Mouse (Mus musculus) embryonic facial prominence, embryonic 12.5 days (tissue): ENCODE measurements around the gene Ppp4r1. TPM values are rescaled to one million over a fixed set of nuclear protein-coding genes. Genes with fewer than 3 reads are reported as not detected.
A peak's percentile ranks its signal among the peaks of the same experiment; 100 is the strongest.

Experiments used
- ATAC-seq: fragments of 200-750 bp; cut with Nextera tagmentation; 2 replicates; pipeline ENCODE4 v1.8.0; 2017; ENCODE audit not compliant: insufficient number of reproducible peaks, insufficient read depth, low FRiP score, low TSS enrichment
- H3K27ac ChIP-seq: fragments of 300-500 bp; sonication (generic); 2 replicates; pipeline ENCODE4 v1.5.1; 2016; ENCODE audit warnings: mild to moderate bottlenecking
- H3K27me3 ChIP-seq: fragments of 300-500 bp; sonication (generic); 2 replicates; pipeline ENCODE4 v1.6.1; 2016; ENCODE audit warnings: mild to moderate bottlenecking, moderate library complexity
- H3K36me3 ChIP-seq: fragments of 300-500 bp; sonication (generic); 2 replicates; pipeline ENCODE4 v1.6.1; 2016; ENCODE audit warnings: mild to moderate bottlenecking
- H3K4me1 ChIP-seq: fragments of 300-500 bp; sonication (generic); 2 replicates; pipeline ENCODE4 v1.6.1; 2016
- H3K4me2 ChIP-seq: fragments of 300-500 bp; sonication (generic); replicated peaks from 2 replicates; pipeline ENCODE4 v1.6.1; 2016; ENCODE audit warnings: mild to moderate bottlenecking, moderate library complexity
- H3K4me3 ChIP-seq: fragments of 300-500 bp; sonication (generic); 2 replicates; pipeline ENCODE4 v1.5.1; 2016; ENCODE audit warnings: mild to moderate bottlenecking
- H3K9ac ChIP-seq: fragments of 300-500 bp; sonication (generic); 2 replicates; pipeline ENCODE4 v1.6.1; 2016; ENCODE audit warnings: mild to moderate bottlenecking, moderate library complexity
- H3K9me3 ChIP-seq: fragments of 300-500 bp; sonication (generic); 2 replicates; pipeline ENCODE4 v1.6.1; 2016; ENCODE audit warnings: mild to moderate bottlenecking, moderate library complexity
- WGBS: fragments of 180-500 bp; shearing (Covaris S2); methylation state at CpG from one replicate; pipeline ENCODE4 v1.1.7; 2016; 5-methylcytosine and 5-hydroxymethylcytosine counted together
- polyA plus RNA-seq: library from polyadenylated mRNA; unstranded; fragments of >200 nt; fragmentation: Nextera tagmentation; extraction: Ambion mirVana; gene quantifications from 2 replicates; pipeline ENCODE4 v1.2.1, GENCODE M21; 2016

The Ppp4r1 gene
- polyA plus RNA-seq, 1 experiment from 2014 or later = 54.5 TPM

GRCm38 (mm10) chr17:65748997-65749396 is 33.4 kb upstream of the Ppp4r1 start:
- 86% methylated on average over 6 of the region's 6 CpGs for WGBS
- Histone ChIP-seq H3K9me3 (0 out of 2 replicates have a peak, but pooled peaks cover 3% of the 10 kb centered on the region), H3K27ac (no peak overlapping the region), H3K36me3 (peaks cover 8% of the 10 kb centered on the region), H3K4me3 (no peak overlapping the region), H3K9ac (no peak overlapping the region), H3K4me1 (no peaks in the 10 kb centered on the region), H3K27me3 (no peaks in the 10 kb centered on the region), H3K4me2 (no peak overlapping the region)
- ATAC-seq = no peak

GRCm38 (mm10) chr17:65749803-65750202 is 32.6 kb upstream of the Ppp4r1 start:
- no peak for ATAC-seq
- H3K36me3 ChIP-seq = peaks cover 8% of the 10 kb centered on the region
- H3K4me3 ChIP-seq = no peak overlapping the region
- 0 out of 2 replicates have a peak, but pooled peaks cover 3% of the 10 kb centered on the region for H3K9me3 ChIP-seq
- H3K27me3 ChIP-seq = no peaks in the 10 kb centered on the region
- no peaks in the 10 kb centered on the region for H3K4me1 ChIP-seq
- 92% methylated on average over 7 of the region's 7 CpGs for WGBS
- no peak overlapping the region for H3K27ac ChIP-seq
- no peak overlapping the region for H3K9ac ChIP-seq
- H3K4me2 ChIP-seq = no peak overlapping the region

- no peak overlapping the region for H3K4me3 ChIP-seq
- no peak for ATAC-seq
- H3K27ac ChIP-seq = no peak overlapping the region
- H3K4me2 ChIP-seq = no peak overlapping the region
- H3K36me3 ChIP-seq = peaks cover 6% of the 10 kb centered on the region
- H3K9ac ChIP-seq = no peak overlapping the region
- no peaks in the 10 kb centered on the region for H3K27me3 ChIP-seq
- 0 out of 2 replicates have a peak, but pooled peaks cover 3% of the 10 kb centered on the region for H3K9me3 ChIP-seq
- H3K4me1 ChIP-seq = no peaks in the 10 kb centered on the region
Measured at GRCm38 (mm10) chr17:65750301-65750700, 32.1 kb upstream of the Ppp4r1 start.

GRCm38 (mm10) chr17:65753130-65753529 is 29.2 kb upstream of the Ppp4r1 start:
- Histone ChIP-seq H3K4me2 (no peak overlapping the region), H3K4me1 (no peaks in the 10 kb centered on the region), H3K9me3 (0 out of 2 replicates have a peak, but pooled peaks cover 3% of the 10 kb centered on the region), H3K27ac (no peak overlapping the region), H3K4me3 (no peak overlapping the region), H3K9ac (no peak overlapping the region), H3K36me3 (peaks cover 6% of the 10 kb centered on the region; the same call in 1 of the 2 replicates), H3K27me3 (no peaks in the 10 kb centered on the region)
- WGBS = 97% methylated on average over 6 of the region's 6 CpGs
- ATAC-seq = no peak

- 94% methylated on average over 3 of the region's 3 CpGs for WGBS
- Histone ChIP-seq H3K9me3 (no peaks in the 10 kb centered on the region), H3K4me3 (no peak overlapping the region), H3K9ac (no peak overlapping the region), H3K27me3 (no peaks in the 10 kb centered on the region), H3K4me1 (no peaks in the 10 kb centered on the region), H3K4me2 (no peak overlapping the region), H3K36me3 (peaks cover 6% of the 10 kb centered on the region; the same call in 1 of the 2 replicates), H3K27ac (no peak overlapping the region)
- ATAC-seq = no peak
Measured at GRCm38 (mm10) chr17:65755857-65756256, 26.5 kb upstream of the Ppp4r1 start.

- Histone ChIP-seq H3K4me2 (no peak overlapping the region), H3K36me3 (peaks cover 6% of the 10 kb centered on the region; the same call in 1 of the 2 replicates), H3K9me3 (no peaks in the 10 kb centered on the region), H3K4me1 (no peaks in the 10 kb centered on the region), H3K27ac (no peak overlapping the region), H3K9ac (no peak overlapping the region), H3K4me3 (no peak overlapping the region), H3K27me3 (no peaks in the 10 kb centered on the region)
- 72% methylated on average over 6 of the region's 6 CpGs for WGBS
- no peak for ATAC-seq
Measured at GRCm38 (mm10) chr17:65757150-65757549, 25.2 kb upstream of the Ppp4r1 start.

GRCm38 (mm10) chr17:65763221-65763620 is 19.2 kb upstream of the Ppp4r1 start:
- H3K36me3 ChIP-seq = no peaks in the 10 kb centered on the region
- H3K9me3 ChIP-seq = no peaks in the 10 kb centered on the region
- no peak overlapping the region for H3K4me3 ChIP-seq
- 95% methylated on average over 14 of the region's 14 CpGs for WGBS
- H3K4me2 ChIP-seq = no peak overlapping the region
- H3K9ac ChIP-seq = no peak overlapping the region
- H3K27me3 ChIP-seq = no peaks in the 10 kb centered on the region
- peaks cover under 1% of the 10 kb centered on the region; the same call in 1 of the 2 replicates for H3K4me1 ChIP-seq
- no peak for ATAC-seq
- H3K27ac ChIP-seq = no peak overlapping the region

- Histone ChIP-seq H3K36me3 (no peaks in the 10 kb centered on the region), H3K4me2 (no peak overlapping the region), H3K4me1 (peaks cover 35% of the 10 kb centered on the region), H3K4me3 (no peak overlapping the region), H3K27me3 (no peaks in the 10 kb centered on the region), H3K27ac (no peak overlapping the region), H3K9ac (no peak overlapping the region), H3K9me3 (no peaks in the 10 kb centered on the region)
- WGBS = 75% methylated on average over 5 of the region's 5 CpGs
- ATAC-seq = no peak
Measured at GRCm38 (mm10) chr17:65768486-65768885, 13.9 kb upstream of the Ppp4r1 start.

- H3K27me3 ChIP-seq = no peaks in the 10 kb centered on the region
- H3K36me3 ChIP-seq = no peaks in the 10 kb centered on the region
- no peak for ATAC-seq
- WGBS = 22% methylated on average over 17 of the region's 17 CpGs
- H3K4me2 ChIP-seq = peak overlapping the region; percentile 79
- peak overlapping the region; percentile 78 for H3K4me3 ChIP-seq
- H3K9me3 ChIP-seq = no peaks in the 10 kb centered on the region
- H3K9ac ChIP-seq = peak overlapping the region; percentile 84; the same call in 1 of the 2 replicates
- peaks cover 35% of the 10 kb centered on the region for H3K4me1 ChIP-seq
- no peak overlapping the region for H3K27ac ChIP-seq
Measured at GRCm38 (mm10) chr17:65770982-65771915, 11.1 kb upstream of the Ppp4r1 start.

GRCm38 (mm10) chr17:65771951-65772934 is 10.1 kb upstream of the Ppp4r1 start, which contains the start of gene Rab31:
Gene Rab31, minus strand, starts transcription at chr17:65772752.
- peak; percentile 78 for ATAC-seq
- WGBS = under 1% methylated on average over 75 of the region's 75 CpGs
- H3K9me3 ChIP-seq = no peaks in the 10 kb centered on the region
- peak within 1 kb of the TSS; percentile 37; the same call in 1 of the 2 replicates for H3K27ac ChIP-seq
- peaks cover 35% of the 10 kb centered on the region for H3K4me1 ChIP-seq
- peak within 1 kb of the TSS; percentile 84 for H3K9ac ChIP-seq
- H3K4me3 ChIP-seq = peak within 1 kb of the TSS; percentile 78
- H3K27me3 ChIP-seq = no peaks in the 10 kb centered on the region
- no peaks in the 10 kb centered on the region for H3K36me3 ChIP-seq
- peak within 1 kb of the TSS; percentile 79 for H3K4me2 ChIP-seq

GRCm38 (mm10) chr17:65773617-65774016 is 8.8 kb upstream of the Ppp4r1 start:
- Histone ChIP-seq H3K4me3 (no peak overlapping the region), H3K27ac (no peak overlapping the region), H3K36me3 (no peaks in the 10 kb centered on the region), H3K9me3 (no peaks in the 10 kb centered on the region), H3K27me3 (no peaks in the 10 kb centered on the region), H3K4me1 (peaks cover 30% of the 10 kb centered on the region), H3K4me2 (no peak overlapping the region), H3K9ac (no peak overlapping the region)
- no peak for ATAC-seq
- WGBS = 66% methylated on average over 4 of the region's 4 CpGs
